Mouse (Mus musculus) heart, embryonic 11.5 days (tissue): ENCODE data around the gene Defb28. TPM values are rescaled to one million over a fixed set of nuclear protein-coding genes. Genes with fewer than 3 reads are reported as not detected.

Source experiments
- ATAC-seq: fragments of 200-750 bp; cut with Nextera tagmentation; replicated peaks from 2 replicates; pipeline ENCODE4 v1.8.0; 2017; ENCODE audit warnings: moderate library complexity; ENCODE audit not compliant: insufficient number of reproducible peaks, low FRiP score, low TSS enrichment
- H3K27ac ChIP-seq: fragments of 300-500 bp; sonication (generic); 2 replicates; pipeline ENCODE4 v1.5.1; 2014; ENCODE audit warnings: mild to moderate bottlenecking, low read depth, low read length
- H3K27me3 ChIP-seq: fragments of 300-500 bp; sonication (generic); 2 replicates; pipeline ENCODE4 v1.6.1; 2014; ENCODE audit warnings: mild to moderate bottlenecking, low read length, mixed read lengths; ENCODE audit not compliant: control insufficient read depth, insufficient read depth
- H3K36me3 ChIP-seq: fragments of 300-500 bp; sonication (generic); 2 replicates; pipeline ENCODE4 v1.6.1; 2014; ENCODE audit warnings: mild to moderate bottlenecking, low read length, moderate library complexity, mixed read lengths; ENCODE audit not compliant: control insufficient read depth, insufficient read depth
- H3K4me1 ChIP-seq: fragments of 300-500 bp; sonication (generic); 2 replicates; pipeline ENCODE4 v1.6.1; 2014; ENCODE audit warnings: low read length; ENCODE audit not compliant: control insufficient read depth, insufficient read depth
- H3K4me2 ChIP-seq: fragments of 300-500 bp; sonication (generic); 2 replicates; pipeline ENCODE4 v1.6.1; 2014; ENCODE audit warnings: mild to moderate bottlenecking, moderate library complexity
- H3K4me3 ChIP-seq: fragments of 300-500 bp; sonication (generic); 2 replicates; pipeline ENCODE4 v1.5.1; 2014; ENCODE audit warnings: low read depth, low read length
- H3K9ac ChIP-seq: fragments of 300-500 bp; sonication (generic); 2 replicates; pipeline ENCODE4 v1.6.1; 2014; ENCODE audit warnings: mild to moderate bottlenecking, low read depth, low read length, moderate library complexity
- H3K9me3 ChIP-seq: fragments of 300-500 bp; sonication (generic); replicated peaks from 2 replicates; pipeline ENCODE4 v1.6.1; 2016; ENCODE audit warnings: low read length; ENCODE audit not compliant: control insufficient read depth
- WGBS: fragments of 180-500 bp; shearing (Covaris S2); extraction: QIAGEN DNeasy Blood & Tissue Kit; methylation state at CpG from one replicate; pipeline ENCODE4 v1.1.7; 2014; ENCODE audit not compliant: insufficient replicate concordance; 5-methylcytosine and 5-hydroxymethylcytosine counted together
- polyA plus RNA-seq: library from polyadenylated mRNA; unstranded; fragments of >200 nt; fragmentation: Nextera tagmentation; extraction: Ambion mirVana; gene quantifications from 2 replicates; pipeline ENCODE4 v1.2.1, GENCODE M21; 2014

Gene Defb28
- polyA plus RNA-seq, 1 experiment from 2014 or later, result not detected

- Histone ChIP-seq H3K9me3 (no peaks in the 10 kb centered on the region), H3K36me3 (no peaks in the 10 kb centered on the region), H3K4me2 (no peak overlapping the region), H3K27me3 (no peaks in the 10 kb centered on the region), H3K9ac (no peak overlapping the region), H3K4me3 (no peak overlapping the region), H3K27ac (no peak overlapping the region), H3K4me1 (no peaks in the 10 kb centered on the region)
- ATAC-seq, result no peak
- 60% methylated on average over 2 of the region's 2 CpGs for WGBS
These were observed 24.8 kb downstream of the Defb28 start for GRCm38 (mm10) chr2:152542897-152543296.

- 64% methylated on average over 4 of the region's 4 CpGs for WGBS
- Histone ChIP-seq H3K9ac (no peak overlapping the region), H3K36me3 (no peaks in the 10 kb centered on the region), H3K27me3 (no peaks in the 10 kb centered on the region), H3K27ac (no peak overlapping the region), H3K4me2 (no peak overlapping the region), H3K4me3 (no peak overlapping the region), H3K4me1 (no peaks in the 10 kb centered on the region), H3K9me3 (no peaks in the 10 kb centered on the region)
- no peak for ATAC-seq
These were observed 25.4 kb downstream of the Defb28 start for GRCm38 (mm10) chr2:152543478-152543877.

- H3K27me3 ChIP-seq, result no peaks in the 10 kb centered on the region
- no peak overlapping the region for H3K4me3 ChIP-seq
- 22% methylated on average over 4 of the region's 4 CpGs for WGBS
- H3K4me2 ChIP-seq, result no peak overlapping the region
- H3K9me3 ChIP-seq, result no peaks in the 10 kb centered on the region
- H3K36me3 ChIP-seq, result no peaks in the 10 kb centered on the region
- no peaks in the 10 kb centered on the region for H3K4me1 ChIP-seq
- no peak overlapping the region for H3K9ac ChIP-seq
- ATAC-seq, result no peak
- no peak overlapping the region for H3K27ac ChIP-seq
These were observed 26.6 kb downstream of the Defb28 start for GRCm38 (mm10) chr2:152544691-152545090.

- Histone ChIP-seq H3K4me2 (no peak overlapping the region), H3K36me3 (no peaks in the 10 kb centered on the region), H3K9me3 (no peaks in the 10 kb centered on the region), H3K4me1 (no peaks in the 10 kb centered on the region), H3K9ac (no peak overlapping the region), H3K27ac (no peak overlapping the region), H3K4me3 (no peak overlapping the region), H3K27me3 (no peaks in the 10 kb centered on the region)
- WGBS, result 69% methylated on average over 5 of the region's 5 CpGs
- no peak for ATAC-seq
These were observed 30.1 kb downstream of the Defb28 start for GRCm38 (mm10) chr2:152548124-152548523.

- Histone ChIP-seq H3K9me3 (no peaks in the 10 kb centered on the region), H3K4me1 (no peaks in the 10 kb centered on the region), H3K27ac (no peak overlapping the region), H3K4me3 (no peak overlapping the region), H3K27me3 (no peaks in the 10 kb centered on the region), H3K9ac (no peak overlapping the region), H3K4me2 (no peak overlapping the region), H3K36me3 (no peaks in the 10 kb centered on the region)
- no peak for ATAC-seq
- 13% methylated on average over 16 of the region's 16 CpGs for WGBS
These were observed 35.8 kb downstream of the Defb28 start for GRCm38 (mm10) chr2:152553774-152554423.

GRCm38 (mm10) chr2:152556655-152557054 is 38.6 kb downstream of the Defb28 start:
- no peak overlapping the region for H3K27ac ChIP-seq
- no peaks in the 10 kb centered on the region for H3K36me3 ChIP-seq
- no peak for ATAC-seq
- H3K27me3 ChIP-seq, result no peaks in the 10 kb centered on the region
- H3K4me3 ChIP-seq, result no peak overlapping the region
- no peak overlapping the region for H3K9ac ChIP-seq
- H3K4me2 ChIP-seq, result no peak overlapping the region
- no peaks in the 10 kb centered on the region for H3K9me3 ChIP-seq
- H3K4me1 ChIP-seq, result no peaks in the 10 kb centered on the region
- WGBS, result 86% methylated on average over 7 of the region's 7 CpGs

- no peak for ATAC-seq
- 84% methylated on average over 5 of the region's 5 CpGs for WGBS
- H3K9me3 ChIP-seq, result no peaks in the 10 kb centered on the region
- H3K27me3 ChIP-seq, result no peaks in the 10 kb centered on the region
- H3K4me1 ChIP-seq, result no peaks in the 10 kb centered on the region
- H3K27ac ChIP-seq, result no peak within 1 kb of the TSS
- H3K4me2 ChIP-seq, result no peak within 1 kb of the TSS
- H3K36me3 ChIP-seq, result no peaks in the 10 kb centered on the region
- H3K4me3 ChIP-seq, result no peak within 1 kb of the TSS
- H3K9ac ChIP-seq, result no peak within 1 kb of the TSS
These were observed 51.0 kb downstream of the Defb28 start, which contains the start of gene Gm17416 for GRCm38 (mm10) chr2:152569038-152569437. Gm17416 (plus strand) TSS chr2:152569338.

- Histone ChIP-seq H3K27ac (no peak overlapping the region), H3K27me3 (no peaks in the 10 kb centered on the region), H3K9ac (no peak overlapping the region), H3K4me3 (no peak overlapping the region), H3K4me2 (no peak overlapping the region), H3K4me1 (no peaks in the 10 kb centered on the region), H3K36me3 (no peaks in the 10 kb centered on the region), H3K9me3 (no peaks in the 10 kb centered on the region)
- WGBS, result 73% methylated on average over 4 of the region's 4 CpGs
- ATAC-seq, result no peak
These were observed 51.8 kb downstream of the Defb28 start for GRCm38 (mm10) chr2:152569881-152570280.

- Histone ChIP-seq H3K9me3 (no peaks in the 10 kb centered on the region), H3K36me3 (no peaks in the 10 kb centered on the region), H3K9ac (no peak overlapping the region), H3K4me3 (no peak overlapping the region), H3K4me2 (no peak overlapping the region), H3K27ac (no peak overlapping the region), H3K27me3 (no peaks in the 10 kb centered on the region), H3K4me1 (no peaks in the 10 kb centered on the region)
- ATAC-seq, result no peak
- 72% methylated on average over 6 of the region's 6 CpGs for WGBS
These were observed 52.3 kb downstream of the Defb28 start for GRCm38 (mm10) chr2:152570313-152570712.
